Mouse (Mus musculus): ENCODE results near the gene Specc1l.

The Specc1l gene

DNA sequence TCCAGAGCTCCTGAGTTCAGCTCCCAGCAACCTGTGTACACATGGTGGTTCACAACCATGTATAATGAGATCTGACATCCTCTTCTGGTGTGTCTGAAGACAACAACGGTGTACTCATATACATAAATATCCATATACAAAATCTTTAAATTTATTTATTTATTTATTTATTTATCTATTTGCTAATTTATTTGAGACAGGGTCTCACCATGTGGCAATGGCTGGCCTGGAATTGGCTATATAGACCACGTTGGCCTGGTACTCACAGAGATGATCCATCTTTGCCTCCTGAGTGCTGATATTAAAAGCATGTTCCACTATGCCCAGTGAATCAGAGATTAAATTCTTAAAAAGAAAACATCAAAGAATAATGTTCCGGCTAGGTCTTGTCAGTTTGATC, 1.0 kb upstream of the Specc1l start:
- ChIA-PET CTCF (interaction anchor here in 1 of 4 experiments (1.3 kb wide), 1 partner anchor 29 kb away, joined by 3 read pairs; no protein-coding TSS in a partner anchor), POLR2A (interaction anchor here in 3 of 4 experiments (1.1 to 2.0 kb wide), 5 partner anchors 8 to 57 kb away, joined by 3 to 9 read pairs (median 6); no protein-coding TSS in a partner anchor)

GRCm38 (mm10) chr10:75212981-75213380, 1.1 kb downstream of the Specc1l start:
- ChIA-PET POLR2A (interaction anchor here in 3 of 4 experiments (0.6 to 2.0 kb wide), 7 partner anchors 11 to 28 kb away, joined by 3 to 6 read pairs (median 5); no protein-coding TSS in a partner anchor), CTCF (interaction anchor here in 1 of 4 experiments (1.2 kb wide), 1 partner anchor 278 kb away, joined by 4 read pairs; no protein-coding TSS in a partner anchor)

DNA sequence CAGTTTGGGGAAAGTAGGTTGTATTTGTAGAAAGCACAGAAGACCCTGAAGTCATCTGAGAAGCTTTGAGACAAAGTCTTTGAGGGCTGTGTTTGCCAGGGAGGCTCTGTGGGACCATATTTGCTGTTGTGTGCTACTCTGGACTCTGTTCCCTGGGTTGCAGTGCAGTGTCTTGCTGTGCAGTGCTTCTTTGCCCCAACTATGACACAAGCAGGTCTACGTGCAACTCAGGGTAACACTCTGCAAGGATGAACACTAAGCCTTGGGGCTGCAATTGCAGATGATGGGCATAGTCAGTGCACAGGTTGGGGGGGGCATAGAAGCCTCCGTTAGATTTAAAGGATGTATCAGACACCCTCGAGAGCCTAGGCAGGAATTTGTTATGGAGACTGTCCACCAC, 8.8 kb downstream of the Specc1l start:
- ChIA-PET CTCF (no interaction called here), POLR2A (no interaction called here)

GRCm38 (mm10) chr10:75221936-75222610, 10.2 kb downstream of the Specc1l start:
- CTCF ChIA-PET: interaction anchor here in 2 of 4 experiments (0.5 to 1.4 kb wide), 4 partner anchors 30 to 299 kb away, joined by 3 to 5 read pairs (median 4); no protein-coding TSS in a partner anchor
- POLR2A ChIA-PET: interaction anchor here in 1 of 4 experiments (1.0 to 1.8 kb wide), 2 partner anchors 10 to 42 kb away, joined by 4 to 9 read pairs; partner anchors contain the start of gene Specc1l

- CTCF ChIA-PET: interaction anchor here in 2 of 4 experiments (0.5 to 1.4 kb wide), 4 partner anchors 31 to 299 kb away, joined by 3 to 5 read pairs (median 4); no protein-coding TSS in a partner anchor
- POLR2A ChIA-PET: interaction anchor here in 1 of 4 experiments (1.0 to 1.8 kb wide), 2 partner anchors 11 to 42 kb away, joined by 4 to 9 read pairs; partner anchors contain the start of gene Specc1l
These were observed 10.7 kb downstream of the Specc1l start for GRCm38 (mm10) chr10:75222611-75222998.

DNA sequence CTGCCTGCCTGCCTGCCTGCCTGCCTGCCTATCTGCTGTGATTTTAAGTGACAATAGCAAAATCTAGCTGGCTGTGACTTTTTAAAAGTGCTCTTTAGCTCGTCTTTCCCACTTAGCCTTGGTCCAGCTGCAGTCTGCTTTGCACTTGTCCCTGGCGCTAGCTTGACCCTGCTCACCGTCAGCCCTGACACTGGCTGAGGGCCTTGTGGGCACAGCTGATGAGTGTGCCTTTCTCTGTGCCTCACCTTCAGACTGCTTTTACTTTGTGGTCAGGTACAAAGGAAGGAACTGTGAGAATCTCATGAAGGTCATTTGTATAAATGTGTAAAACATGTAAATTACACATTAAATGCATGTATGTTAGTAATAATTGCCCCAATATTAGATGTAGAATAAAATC, 12.3 kb downstream of the Specc1l start:
- POLR2A ChIA-PET: interaction anchor here (0.6 to 1.6 kb wide), 7 partner anchors 11 to 226 kb away, joined by 3 to 6 read pairs (median 3); partner anchors contain the start of gene Specc1l (in 1 of the 4)
- CTCF ChIA-PET: interaction anchor here in 2 of 4 experiments (0.6 to 0.9 kb wide), 2 partner anchors 27 to 123 kb away, joined by 3 read pairs; no protein-coding TSS in a partner anchor

- POLR2A ChIA-PET: interaction anchor here in 3 of 4 experiments (0.6 to 1.6 kb wide), 5 partner anchors 12 to 226 kb away, joined by 3 to 6 read pairs (median 3); partner anchors contain the start of gene Specc1l (in 1 of the 3)
- CTCF ChIA-PET: interaction anchor here in 1 of 4 experiments (0.9 kb wide), 1 partner anchor 26 kb away, joined by 3 read pairs; no protein-coding TSS in a partner anchor
These were observed 12.8 kb downstream of the Specc1l start for GRCm38 (mm10) chr10:75224630-75225029.

- ChIA-PET CTCF (no interaction called here), POLR2A (interaction anchor here in 1 of 4 experiments (0.9 to 1.7 kb wide), 5 partner anchors 10 to 19 kb away, joined by 3 to 7 read pairs (median 4); partner anchors contain the start of gene Specc1l)
These were observed 15.5 kb downstream of the Specc1l start for GRCm38 (mm10) chr10:75227381-75227780.

- CTCF ChIA-PET: interaction anchor here in 1 of 4 experiments (1.0 kb wide), 1 partner anchor 39 kb away, joined by 3 read pairs; no protein-coding TSS in a partner anchor
These were observed 18.7 kb downstream of the Specc1l start for GRCm38 (mm10) chr10:75230572-75230971.

GRCm38 (mm10) chr10:75231876-75232275, 20.0 kb downstream of the Specc1l start:
- ChIA-PET POLR2A (no interaction called here), CTCF (no interaction called here)

More at GRCm38 (mm10) chr10:75230572-75230971, 18.7 kb downstream of the Specc1l start:
- POLR2A ChIA-PET: interaction anchor here in 2 of 4 experiments (1.1 to 1.5 kb wide), 5 partner anchors 11 to 32 kb away, joined by 3 to 5 read pairs (median 4); no protein-coding TSS in a partner anchor

- CTCF ChIA-PET: no interaction called here
- POLR2A ChIA-PET: no interaction called here
These were observed 20.8 kb downstream of the Specc1l start for GRCm38 (mm10) chr10:75232612-75233155.

- POLR2A ChIA-PET: interaction anchor here in 1 of 4 experiments (0.6 kb wide), 1 partner anchor 27 kb away, joined by 3 read pairs; no protein-coding TSS in a partner anchor
- CTCF ChIA-PET: no interaction called here
These were observed 21.6 kb downstream of the Specc1l start for GRCm38 (mm10) chr10:75233489-75233888.

DNA sequence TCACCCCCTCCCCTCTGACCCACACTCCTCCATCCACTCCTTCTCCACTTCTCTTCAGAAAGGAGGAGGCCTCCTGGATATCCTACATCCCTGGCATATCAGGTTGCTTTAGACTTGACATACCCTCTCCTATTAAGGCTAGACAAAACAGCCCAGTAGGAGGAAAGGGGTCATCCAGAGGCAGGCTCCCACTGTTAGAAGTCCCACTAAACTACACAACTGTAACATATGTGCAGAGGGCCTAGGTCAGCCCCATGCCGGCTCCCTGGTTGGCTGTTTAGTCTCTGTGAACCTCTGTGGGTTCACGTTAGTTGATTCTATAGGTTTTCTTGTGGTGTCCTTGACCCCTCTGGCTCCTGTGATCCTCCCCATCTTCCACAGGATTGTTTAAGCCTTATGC, 23.9 kb downstream of the Specc1l start:
- ChIA-PET POLR2A (no interaction called here), CTCF (no interaction called here)

- POLR2A ChIA-PET: no interaction called here
- CTCF ChIA-PET: no interaction called here
These were observed 24.3 kb downstream of the Specc1l start for GRCm38 (mm10) chr10:75236156-75236555.

GRCm38 (mm10) chr10:75237166-75237565, 25.3 kb downstream of the Specc1l start:
- ChIA-PET POLR2A (no interaction called here), CTCF (interaction anchor here in 1 of 4 experiments (0.5 kb wide), 1 partner anchor 568 kb away, joined by 3 read pairs; no protein-coding TSS in a partner anchor)

DNA sequence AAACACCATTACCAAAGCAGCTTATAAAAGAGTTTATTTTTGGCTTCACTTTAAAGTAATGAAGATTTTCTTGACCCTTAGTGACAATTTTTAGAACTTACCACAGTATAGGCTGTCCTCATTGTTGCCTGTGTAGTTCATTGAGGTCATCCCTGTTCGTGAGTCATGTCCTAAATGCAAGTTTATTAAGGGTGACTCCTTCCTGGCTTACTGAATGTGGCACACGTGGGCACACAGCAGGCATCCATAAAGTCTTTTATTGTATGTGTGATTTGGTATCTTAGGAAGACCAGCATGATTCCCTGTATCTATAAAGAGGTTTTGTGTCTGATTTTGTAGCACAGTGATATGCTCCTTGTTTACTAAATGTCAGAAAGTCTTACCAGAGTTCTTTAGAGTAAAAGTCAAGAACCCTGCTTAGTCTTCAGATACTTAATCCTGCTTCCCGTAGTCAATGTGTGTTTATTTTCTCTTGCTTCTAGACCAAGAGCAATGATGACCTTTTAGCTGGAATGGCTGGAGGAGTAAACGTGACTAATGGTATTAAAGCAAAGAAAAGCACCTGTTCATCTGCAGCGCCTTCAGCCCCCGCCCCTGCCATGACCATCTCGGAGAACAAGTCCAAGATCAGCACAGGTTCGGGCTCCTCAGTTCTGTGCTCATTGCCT, 28.8 kb downstream of the Specc1l start:
- CTCF ChIA-PET: no interaction called here

GRCm38 (mm10) chr10:75245806-75246205, 33.9 kb downstream of the Specc1l start:
- CTCF ChIA-PET: no interaction called here
- POLR2A ChIA-PET: no interaction called here

More for the DNA sequence above, 28.8 kb downstream of the Specc1l start:
- POLR2A ChIA-PET: no interaction called here

GRCm38 (mm10) chr10:75246331-75246730, 34.5 kb downstream of the Specc1l start:
- CTCF ChIA-PET: no interaction called here
- POLR2A ChIA-PET: no interaction called here

GRCm38 (mm10) chr10:75251011-75251410, 39.1 kb downstream of the Specc1l start:
- ChIA-PET POLR2A (interaction anchor here in 2 of 4 experiments (1.0 to 1.5 kb wide), 4 partner anchors 10 to 50 kb away, joined by 3 to 4 read pairs (median 4); partner anchors contain the start of gene Specc1l (in 1 of the 2)), CTCF (interaction anchor here in 3 of 4 experiments (0.6 to 1.7 kb wide), 9 partner anchors 9 to 162 kb away, joined by 3 to 4 read pairs (median 3); no protein-coding TSS in a partner anchor)
